Mouse (Mus musculus): ENCODE data around the gene Olfr1089. TPM values are rescaled to one million over a fixed set of nuclear protein-coding genes. Genes with fewer than 3 reads are reported as not detected.

The Olfr1089 gene
- polyA plus RNA-seq (2015; fragmentation: Nextera tagmentation; extraction: Ambion mirVana): not detected in 2 replicates

GRCm38 (mm10) chr2:86733601-86734000 lies at the start of gene Olfr1089:
Gene Olfr1089 (minus strand): TSS chr2:86733701.
- no peak within 1 kb of the TSS for H3K9ac ChIP-seq
- H3K27ac ChIP-seq: no peak within 1 kb of the TSS
- no peak within 1 kb of the TSS for H3K4me2 ChIP-seq (replicated peaks)
- no peaks in the 10 kb centered on the region for H3K36me3 ChIP-seq
- H3K4me3 ChIP-seq: no peak within 1 kb of the TSS
- no peak for ATAC-seq (ENCODE audit: low FRiP score, low read depth)
- H3K9me3 ChIP-seq: no peaks in the 10 kb centered on the region
- H3K4me1 ChIP-seq: no peaks in the 10 kb centered on the region
- no peaks in the 10 kb centered on the region for H3K27me3 ChIP-seq

- 86% methylated on average over 2 of the region's 2 CpGs for WGBS
- Histone ChIP-seq H3K4me3 (no peak within 1 kb of the TSS), H3K4me2 (replicated peaks) (no peak within 1 kb of the TSS)
Measured at GRCm38 (mm10) chr2:86782179-86782578, 48.7 kb upstream of the Olfr1089 start, which contains the start of gene Olfr1093. Gene Olfr1093 (plus strand): TSS chr2:86782479.

GRCm38 (mm10) chr2:86761050-86761449 lies 27.5 kb upstream of the Olfr1089 start:
- Histone ChIP-seq H3K4me2 (replicated peaks) (no peak overlapping the region), H3K9me3 (no peaks in the 10 kb centered on the region), H3K4me1 (no peaks in the 10 kb centered on the region), H3K36me3 (no peaks in the 10 kb centered on the region), H3K27ac (no peak overlapping the region), H3K4me3 (no peak overlapping the region), H3K27me3 (no peaks in the 10 kb centered on the region), H3K9ac (no peak overlapping the region)
- WGBS: 98% methylated on average over 6 of the region's 6 CpGs
- ATAC-seq (ENCODE audit: low FRiP score, low read depth): no peak

More at GRCm38 (mm10) chr2:86782179-86782578, 48.7 kb upstream of the Olfr1089 start, which contains the start of gene Olfr1093:
- Histone ChIP-seq H3K9ac (no peak within 1 kb of the TSS), H3K36me3 (no peaks in the 10 kb centered on the region), H3K27me3 (no peaks in the 10 kb centered on the region), H3K4me1 (no peaks in the 10 kb centered on the region), H3K9me3 (no peaks in the 10 kb centered on the region), H3K27ac (no peak within 1 kb of the TSS)
- ATAC-seq (ENCODE audit: low FRiP score, low read depth): no peak

- H3K9me3 ChIP-seq: no peaks in the 10 kb centered on the region
Measured at GRCm38 (mm10) chr2:86758893-86759292, 25.4 kb upstream of the Olfr1089 start, which contains the start of gene Olfr1090. Gene Olfr1090 (minus strand): TSS chr2:86758993.

GRCm38 (mm10) chr2:86698295-86698694 lies 35.2 kb downstream of the Olfr1089 start, which contains the start of gene Olfr1087:
Gene Olfr1087 (minus strand): TSS chr2:86698395.
- Histone ChIP-seq H3K27ac (no peak within 1 kb of the TSS), H3K9me3 (no peaks in the 10 kb centered on the region), H3K36me3 (no peaks in the 10 kb centered on the region), H3K4me2 (replicated peaks) (no peak within 1 kb of the TSS), H3K4me1 (no peaks in the 10 kb centered on the region), H3K27me3 (no peaks in the 10 kb centered on the region), H3K9ac (no peak within 1 kb of the TSS), H3K4me3 (no peak within 1 kb of the TSS)
- ATAC-seq (ENCODE audit: low FRiP score, low read depth): no peak

More at GRCm38 (mm10) chr2:86758893-86759292, 25.4 kb upstream of the Olfr1089 start, which contains the start of gene Olfr1090:
- no peak within 1 kb of the TSS for H3K4me3 ChIP-seq
- H3K27me3 ChIP-seq: no peaks in the 10 kb centered on the region
- H3K9ac ChIP-seq: no peak within 1 kb of the TSS
- WGBS: 85% methylated on average over 1 of the region's 1 CpGs
- no peaks in the 10 kb centered on the region for H3K4me1 ChIP-seq
- no peak for ATAC-seq (ENCODE audit: low FRiP score, low read depth)
- H3K4me2 ChIP-seq (replicated peaks): no peak within 1 kb of the TSS
- H3K27ac ChIP-seq: no peak within 1 kb of the TSS
- no peaks in the 10 kb centered on the region for H3K36me3 ChIP-seq

Other genes starting within 250 kb of the Olfr1089 start
- not detected in 2 replicates for gene Olfr228, start 246.3 kb downstream of the Olfr1089 start, polyA plus RNA-seq (2015; fragmentation: Nextera tagmentation; extraction: Ambion mirVana)
- not detected in 2 replicates for gene Olfr1076, start 225.2 kb downstream of the Olfr1089 start, polyA plus RNA-seq (2015; fragmentation: Nextera tagmentation; extraction: Ambion mirVana)
- not detected in 2 replicates for gene Olfr1079, start 191.2 kb downstream of the Olfr1089 start, polyA plus RNA-seq (2015; fragmentation: Nextera tagmentation; extraction: Ambion mirVana)
- gene Olfr1080, start 175.5 kb downstream of the Olfr1089 start, polyA plus RNA-seq (2015; fragmentation: Nextera tagmentation; extraction: Ambion mirVana): not detected in 2 replicates
- not detected in 2 replicates for gene Olfr1082, start 134.7 kb downstream of the Olfr1089 start, polyA plus RNA-seq (2015; fragmentation: Nextera tagmentation; extraction: Ambion mirVana)
- not detected in 2 replicates for gene Olfr1084, start 94.0 kb downstream of the Olfr1089 start, polyA plus RNA-seq (2015; fragmentation: Nextera tagmentation; extraction: Ambion mirVana)
- not detected in 2 replicates for gene Olfr1085, start 71.7 kb downstream of the Olfr1089 start, polyA plus RNA-seq (2015; fragmentation: Nextera tagmentation; extraction: Ambion mirVana)
- gene Olfr1086, start 53.6 kb downstream of the Olfr1089 start, polyA plus RNA-seq (2015; fragmentation: Nextera tagmentation; extraction: Ambion mirVana): not detected in 2 replicates
- gene Olfr1087, start 35.3 kb downstream of the Olfr1089 start, polyA plus RNA-seq (2015; fragmentation: Nextera tagmentation; extraction: Ambion mirVana): not detected in 2 replicates
- gene Olfr1090, start 25.3 kb upstream of the Olfr1089 start, polyA plus RNA-seq (2015; fragmentation: Nextera tagmentation; extraction: Ambion mirVana): not detected in 2 replicates
- not detected in 2 replicates for gene Olfr1093, start 48.8 kb upstream of the Olfr1089 start, polyA plus RNA-seq (2015; fragmentation: Nextera tagmentation; extraction: Ambion mirVana)
- gene Olfr141, start 76.3 kb upstream of the Olfr1089 start, polyA plus RNA-seq (2015; fragmentation: Nextera tagmentation; extraction: Ambion mirVana): not detected in 2 replicates
- gene Olfr1094, start 91.0 kb upstream of the Olfr1089 start, polyA plus RNA-seq (2015; fragmentation: Nextera tagmentation; extraction: Ambion mirVana): not detected in 2 replicates
- gene Olfr1095, start 118.0 kb upstream of the Olfr1089 start, polyA plus RNA-seq (2015; fragmentation: Nextera tagmentation; extraction: Ambion mirVana): not detected in 2 replicates
- gene Gm13723, start 141.1 kb upstream of the Olfr1089 start, polyA plus RNA-seq (2015; fragmentation: Nextera tagmentation; extraction: Ambion mirVana): not detected in 2 replicates
- not detected in 2 replicates for gene Olfr1097, start 158.5 kb upstream of the Olfr1089 start, polyA plus RNA-seq (2015; fragmentation: Nextera tagmentation; extraction: Ambion mirVana)
- gene Olfr1098, start 190.8 kb upstream of the Olfr1089 start, polyA plus RNA-seq (2015; fragmentation: Nextera tagmentation; extraction: Ambion mirVana): not detected in 2 replicates
- not detected in 2 replicates for gene Olfr1099, start 227.0 kb upstream of the Olfr1089 start, polyA plus RNA-seq (2015; fragmentation: Nextera tagmentation; extraction: Ambion mirVana)
- not detected in 2 replicates for gene Olfr1100, start 246.3 kb upstream of the Olfr1089 start, polyA plus RNA-seq (2015; fragmentation: Nextera tagmentation; extraction: Ambion mirVana)